Mouse (Mus musculus) liver, adult 2 months (tissue): Measurements from ENCODE around the gene Evi2. TPM values are rescaled to one million over a fixed set of nuclear protein-coding genes. Genes with fewer than 3 reads are reported as not detected.

Experiments
- DNase-seq: peaks from one replicate; pipeline ENCODE4 v3.0.0-alpha.2; 2011; ENCODE audit warnings: low read depth, low spot score; ENCODE audit errors: extremely low read depth
- H3K27ac ChIP-seq: fragments of 200-500 bp; replicated peaks from 2 replicates; pipeline ENCODE4 v1.5.1; 2012; ENCODE audit warnings: low read depth, mild to moderate bottlenecking, control low read depth, inconsistent platforms, low read length; ENCODE audit not compliant: insufficient read depth
- H3K27me3 ChIP-seq: fragments of 200-500 bp; 2 replicates; pipeline ENCODE4 v1.6.1; 2012; ENCODE audit warnings: mild to moderate bottlenecking, moderate library complexity, low read length, inconsistent platforms; ENCODE audit not compliant: control insufficient read depth, insufficient read depth
- H3K36me3 ChIP-seq: fragments of 200-500 bp; 2 replicates; pipeline ENCODE4 v1.6.1; 2012; ENCODE audit warnings: low read length, inconsistent platforms; ENCODE audit not compliant: control insufficient read depth, insufficient read depth
- H3K4me1 ChIP-seq: fragments of 200-500 bp; 2 replicates; pipeline ENCODE4 v1.6.1; 2011; ENCODE audit warnings: low read length; ENCODE audit not compliant: control insufficient read depth, insufficient read depth
- H3K4me3 ChIP-seq: fragments of 200-500 bp; 2 replicates; pipeline ENCODE4 v1.5.1; 2011; ENCODE audit warnings: low read depth, mild to moderate bottlenecking, control low read depth, low read length, moderate library complexity; ENCODE audit not compliant: insufficient read depth
- H3K79me2 ChIP-seq: fragments of 200-500 bp; 2 replicates; pipeline ENCODE4 v1.6.1; 2012; ENCODE audit warnings: inconsistent platforms, mild to moderate bottlenecking, low read length, moderate library complexity; ENCODE audit not compliant: control insufficient read depth, insufficient read depth
- H3K9ac ChIP-seq: fragments of 200-500 bp; 2 replicates; pipeline ENCODE4 v1.6.1; 2012; ENCODE audit warnings: low read depth, mild to moderate bottlenecking, control low read depth, inconsistent platforms, low read length
- CTCF ChIP-seq: fragments of 200-500 bp; IDR thresholded peaks from 2 replicates; pipeline ENCODE4 v1.5.1; 2011; ENCODE audit warnings: low read depth, low read length, control low read depth
- POLR2A ChIP-seq: fragments of 200-500 bp; IDR thresholded peaks from 2 replicates; pipeline ENCODE4 v1.6.1; 2011; ENCODE audit warnings: low read length, control low read depth; ENCODE audit not compliant: insufficient read depth; ENCODE audit errors: extremely low read depth
- WGBS: fragments of 180-500 bp; shearing (Covaris S2); methylation state at CpG from one replicate; pipeline ENCODE4 v1.1.7; 2018; 5-methylcytosine and 5-hydroxymethylcytosine counted together
- polyA plus RNA-seq: library from polyadenylated mRNA; depleted of rRNA; stranded (reverse); fragments of >200 nt; gene quantifications from 2 replicates; pipeline ENCODE4 v1.2.3, GENCODE M21; 2012; rRNA removed
- total RNA-seq: library from RNA; depleted of rRNA; stranded (reverse); fragments of >200 nt; gene quantifications from 2 replicates; pipeline ENCODE4 v1.2.3, GENCODE M21; 2014; rRNA removed

The Evi2 gene
- total and polyA plus RNA-seq, 2 experiments: 0.18 to 0.23 TPM

- peak; percentile 19 for DNase-seq
- no peaks in the 10 kb centered on the region for H3K36me3 ChIP-seq
- 68% methylated on average over 10 of the region's 10 CpGs for WGBS
- no peaks in the 10 kb centered on the region; the same call in 1 of the 2 replicates for H3K79me2 ChIP-seq
- no peaks in the 10 kb centered on the region for H3K27me3 ChIP-seq
- H3K27ac ChIP-seq: no peak overlapping the region
- H3K4me3 ChIP-seq: no peak overlapping the region
- no peak overlapping the region for H3K9ac ChIP-seq
- no peaks in the 10 kb centered on the region; the same call in 1 of the 2 replicates for H3K4me1 ChIP-seq
- TF ChIP-seq CTCF (no peak), POLR2A (no peak)
These were observed 35.2 kb downstream of the Evi2 start for GRCm38 (mm10) chr11:79494976-79495800.

GRCm38 (mm10) chr11:79484721-79485120 is 45.7 kb downstream of the Evi2 start:
- no peak for DNase-seq
- no peaks in the 10 kb centered on the region for H3K27me3 ChIP-seq
- H3K9ac ChIP-seq: no peak overlapping the region
- TF ChIP-seq POLR2A: no peak
- no peak for TF ChIP-seq CTCF
- H3K36me3 ChIP-seq: peaks cover 16% of the 10 kb centered on the region; the same call in 1 of the 2 replicates
- H3K4me3 ChIP-seq: no peak overlapping the region
- H3K27ac ChIP-seq: no peak overlapping the region
- no peaks in the 10 kb centered on the region for H3K79me2 ChIP-seq
- H3K4me1 ChIP-seq: no peaks in the 10 kb centered on the region

GRCm38 (mm10) chr11:79483876-79484528 is 46.4 kb downstream of the Evi2 start:
- no peak for DNase-seq
- 96% methylated on average over 7 of the region's 7 CpGs for WGBS
- Histone ChIP-seq H3K36me3 (peaks cover 16% of the 10 kb centered on the region; the same call in 1 of the 2 replicates), H3K4me1 (no peaks in the 10 kb centered on the region), H3K27ac (no peak overlapping the region), H3K4me3 (no peak overlapping the region), H3K27me3 (no peaks in the 10 kb centered on the region), H3K79me2 (no peaks in the 10 kb centered on the region), H3K9ac (no peak overlapping the region)
- TF ChIP-seq POLR2A: no peak
- TF ChIP-seq CTCF: no peak

DNA sequence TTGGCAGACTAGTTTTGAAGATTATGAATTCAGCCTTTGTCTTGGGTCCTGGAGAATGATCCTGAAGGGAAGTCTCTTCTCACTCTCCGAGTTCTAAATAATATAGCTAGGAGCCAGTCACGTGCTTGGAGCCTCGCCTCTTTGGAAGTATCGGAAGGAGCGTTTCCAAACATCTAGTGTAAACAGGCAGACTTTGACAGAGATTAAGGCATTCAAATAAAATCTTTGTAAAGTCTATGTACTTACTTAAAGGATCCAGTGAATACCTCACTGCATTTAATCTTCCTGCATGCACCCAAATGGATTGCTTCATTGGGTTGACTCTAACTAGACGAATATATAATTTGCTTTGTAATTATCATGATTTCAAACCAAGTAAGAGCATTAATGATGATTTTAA is 47.0 kb downstream of the Evi2 start:
- Histone ChIP-seq H3K79me2 (no peaks in the 10 kb centered on the region), H3K27me3 (no peaks in the 10 kb centered on the region), H3K4me3 (no peak overlapping the region), H3K36me3 (peaks cover 18% of the 10 kb centered on the region), H3K4me1 (no peaks in the 10 kb centered on the region), H3K9ac (no peak overlapping the region), H3K27ac (no peak overlapping the region)
- WGBS: 97% methylated on average over 6 of the region's 6 CpGs
- no peak for DNase-seq
- TF ChIP-seq POLR2A: no peak
- TF ChIP-seq CTCF: no peak

DNA sequence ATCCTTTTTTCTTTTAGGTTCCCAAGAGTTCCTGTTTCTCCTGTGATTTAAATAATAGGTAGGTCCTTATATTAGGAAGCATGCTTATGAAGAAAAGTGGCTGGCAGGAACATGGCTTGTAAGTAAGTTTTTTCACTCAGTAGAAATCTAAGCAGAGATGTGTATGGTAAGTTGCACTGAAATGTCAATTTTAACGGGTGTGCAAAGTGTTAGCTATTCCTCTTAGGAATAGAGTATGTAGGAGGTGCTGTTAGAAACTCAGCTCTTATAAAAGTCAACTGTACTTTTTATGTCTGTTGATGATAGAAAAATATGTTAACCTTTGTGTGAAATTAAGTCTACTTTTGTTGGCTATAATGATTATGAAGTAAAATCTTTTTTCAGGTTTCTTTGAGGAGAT is 62.3 kb downstream of the Evi2 start:
- no peak for DNase-seq
- H3K36me3 ChIP-seq: peaks cover 28% of the 10 kb centered on the region
- H3K27ac ChIP-seq: no peak overlapping the region
- WGBS: 67% methylated on average over 1 of the region's 1 CpGs
- H3K79me2 ChIP-seq: no peaks in the 10 kb centered on the region
- TF ChIP-seq POLR2A (no peak), CTCF (no peak)
- H3K9ac ChIP-seq: no peak overlapping the region
- H3K4me3 ChIP-seq: no peak overlapping the region
- no peaks in the 10 kb centered on the region for H3K4me1 ChIP-seq
- H3K27me3 ChIP-seq: no peaks in the 10 kb centered on the region

Other genes with a start within 250 kb of the Evi2 start
- gene Gm9964, start 233.7 kb downstream of the Evi2 start, total RNA-seq: not detected in 2 replicates
- not detected in 2 replicates for gene Gm9964, start 233.7 kb downstream of the Evi2 start, polyA plus RNA-seq
- gene Nf1, start 190.9 kb downstream of the Evi2 start, total RNA-seq: 21.1 and 25.0 TPM in 2 replicates
- 3.6 and 5.5 TPM in 2 replicates for gene Nf1, start 190.9 kb downstream of the Evi2 start, polyA plus RNA-seq
- not detected in 2 replicates for gene Omg, start 26.5 kb downstream of the Evi2 start, total RNA-seq
- gene Omg, start 26.5 kb downstream of the Evi2 start, polyA plus RNA-seq: not detected in 2 replicates
- gene Evi2b, start 6.8 kb downstream of the Evi2 start, total RNA-seq: 0.54 and 0.65 TPM in 2 replicates
- gene Evi2b, start 6.8 kb downstream of the Evi2 start, polyA plus RNA-seq: 1.1 and 2.6 TPM in 2 replicates
- 2.1 and 2.6 TPM in 2 replicates for gene Evi2a, start within 50 bp of the Evi2 start, total RNA-seq
- gene Evi2a, start within 50 bp of the Evi2 start, polyA plus RNA-seq: 0.72 and 1.5 TPM in 2 replicates
- 3.1 and 6.2 TPM in 2 replicates for gene Rab11fip4, start 60.6 kb upstream of the Evi2 start, total RNA-seq
- 7.7 and 8.1 TPM in 2 replicates for gene Rab11fip4, start 60.6 kb upstream of the Evi2 start, polyA plus RNA-seq